Mouse (Mus musculus) myocyte (in vitro differentiated cells): ENCODE results near the gene BC051019.

Experiments used
- CEBPB ChIP-seq: IDR thresholded peaks from 2 replicates; pipeline ENCODE4 v1.6.1; 2011; ENCODE audit warnings: mild to moderate bottlenecking, moderate library complexity; ENCODE audit not compliant: poor library complexity, insufficient read depth, severe bottlenecking
- E2F4 ChIP-seq: IDR thresholded peaks from one replicate; pipeline ENCODE4 v1.6.1; 2011; ENCODE audit warnings: mild to moderate bottlenecking, control low read depth, moderate library complexity; ENCODE audit not compliant: insufficient read depth
- MYOD1 ChIP-seq, 3 experiments: IDR thresholded peaks; one replicate each; pipeline ENCODE4 v1.6.1; 2011; ENCODE audit warnings: control low read depth in 2 of 3, low read depth in 2 of 3, mild to moderate bottlenecking in 2 of 3, moderate library complexity in 1 of 3; ENCODE audit not compliant: insufficient read length in 2 of 3, control insufficient read depth in 1 of 3
- MYOG ChIP-seq, 3 experiments: IDR thresholded peaks; one replicate each; pipeline ENCODE4 v1.6.1; 2011; ENCODE audit warnings: control low read depth in 2 of 3, low read depth in 2 of 3, mild to moderate bottlenecking in 2 of 3; ENCODE audit not compliant: insufficient read length in 2 of 3, control insufficient read depth in 1 of 3, insufficient read depth in 1 of 3
- POLR2A ChIP-seq: IDR thresholded peaks from one replicate; pipeline ENCODE4 v1.6.1; 2011; ENCODE audit warnings: low read depth, mild to moderate bottlenecking, control low read depth, moderate library complexity; ENCODE audit not compliant: insufficient read length
- POLR2AphosphoS2 ChIP-seq: IDR thresholded peaks from one replicate; pipeline ENCODE4 v1.6.1; 2011; ENCODE audit warnings: low read depth, control low read depth; ENCODE audit not compliant: insufficient read length
- REST ChIP-seq: IDR thresholded peaks from one replicate; pipeline ENCODE4 v1.6.1; 2011; ENCODE audit warnings: mild to moderate bottlenecking, control low read depth, moderate library complexity; ENCODE audit not compliant: insufficient read depth, insufficient read length
- TCF12 ChIP-seq: IDR thresholded peaks from one replicate; pipeline ENCODE4 v1.6.1; 2011; ENCODE audit warnings: mild to moderate bottlenecking, control low read depth; ENCODE audit not compliant: poor library complexity, insufficient read depth, severe bottlenecking
- USF1 ChIP-seq: IDR thresholded peaks from one replicate; pipeline ENCODE4 v1.6.1; 2011; ENCODE audit warnings: low read depth, mild to moderate bottlenecking, control low read depth, moderate library complexity

- TF ChIP-seq POLR2A (no peak), TCF12 (no peak), E2F4 (no peak), USF1 (no peak), MYOG (IDR thresholded peaks at IDR 0.05; ENCODE audit: control insufficient read depth in 1 of 3, insufficient read depth in 1 of 3, insufficient read length in 2 of 3, low read depth in 2 of 3) (no peak), POLR2AphosphoS2 (no peak), MYOD1 (IDR thresholded peaks at IDR 0.05; ENCODE audit: control insufficient read depth in 1 of 3, insufficient read length in 2 of 3, low read depth in 2 of 3) (no peak), CEBPB (no peak), REST (no peak)
These were observed 48.6 kb downstream of the BC051019 start for GRCm38 (mm10) chr7:109674944-109675628.
